ENCODE assay signal across 8 mouse cellular contexts in the genomic region with DNA sequence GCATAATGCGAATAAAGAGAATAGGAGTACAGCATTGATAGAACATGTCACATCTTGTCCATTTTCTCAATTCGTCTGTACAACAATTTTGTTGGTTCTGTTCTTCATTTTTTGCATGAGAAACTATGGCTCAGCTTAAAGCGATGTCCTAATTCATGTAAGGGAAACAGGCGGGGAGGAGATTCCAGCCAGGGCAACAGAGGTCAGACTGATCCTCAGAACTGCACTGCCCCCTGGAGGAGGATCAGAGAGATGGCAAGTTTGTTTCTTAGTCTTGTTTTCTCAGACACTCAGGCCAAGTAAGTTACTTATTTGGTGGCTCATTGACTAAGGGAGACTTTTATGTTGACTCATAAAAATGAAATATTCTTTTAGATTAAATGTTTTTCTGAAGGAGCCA.
A peak's percentile ranks its signal among the peaks of the same experiment; 100 is the strongest.
DNase-seq lines count a peak whose midpoint lies in the region; ATAC-seq and TF ChIP-seq lines count a peak whose summit lies in the region.
"Had no signal": no experiment of that assay in that cellular context is flagged by ENCODE, and none has a peak within 500 bp of the region (broad histone marks: within the 10 kb centered on the region; RNA-seq: fewer than 3 reads in every experiment).

No protein-coding gene starts in this region.

- TF ChIP-seq EP300 in liver, postnatal 0 days (IDR thresholded peaks at IDR 0.05; ENCODE audit: low read depth): no peak

- H3K27me3 ChIP-seq in midbrain, embryonic 10.5 days (ENCODE audit: low read depth, poor library complexity, severe bottlenecking): no peaks in the 10 kb centered on the region
- no peaks in the 10 kb centered on the region for H3K27me3 ChIP-seq in midbrain, embryonic 11.5 days (ENCODE audit: control insufficient read depth, insufficient read depth, low read length)
- H3K27me3 ChIP-seq in embryonic facial prominence, embryonic 10.5 days (replicated peaks; ENCODE audit: low read depth, poor library complexity, severe bottlenecking): no peaks in the 10 kb centered on the region
- no peaks in the 10 kb centered on the region for H3K27me3 ChIP-seq in liver, postnatal 0 days (ENCODE audit: insufficient read depth, low read length)
- H3K27me3 ChIP-seq: heart, embryonic 15.5 days had no signal

- DNase-seq in midbrain, embryonic 10.5 days (ENCODE audit: low spot score): peak; percentile 30
- DNase-seq in midbrain, embryonic 11.5 days (ENCODE audit: low spot score, missing footprints): no peak
- peak; percentile 83 for DNase-seq in R1 (ENCODE audit: low read depth, low spot score)
- DNase-seq in embryonic facial prominence, embryonic 10.5 days (ENCODE audit: low spot score): peak; percentile 56
- DNase-seq in liver, postnatal 0 days: peak; percentile 58
- DNase-seq in thymus, postnatal 36 days: peak; percentile 23 to 25
- no peak for DNase-seq in urinary bladder, postnatal 4 days (ENCODE audit: low spot score in 2 of 2)

- no peak overlapping the region for H3K4me3 ChIP-seq in midbrain, embryonic 10.5 days
- no peak overlapping the region for H3K4me3 ChIP-seq in midbrain, embryonic 11.5 days (ENCODE audit: low read depth, low read length)
- no peak overlapping the region for H3K4me3 ChIP-seq in embryonic facial prominence, embryonic 10.5 days
- H3K4me3 ChIP-seq in liver, postnatal 0 days (ENCODE audit: low read depth, low read length): no peak overlapping the region
- H3K4me3 ChIP-seq: heart, embryonic 15.5 days had no signal

- no peak overlapping the region for H3K27ac ChIP-seq in midbrain, embryonic 10.5 days (replicated peaks)
- no peak overlapping the region for H3K27ac ChIP-seq in midbrain, embryonic 11.5 days (ENCODE audit: low read depth, low read length)
- no peak overlapping the region for H3K27ac ChIP-seq in embryonic facial prominence, embryonic 10.5 days (replicated peaks)
- H3K27ac ChIP-seq in liver, postnatal 0 days (ENCODE audit: low read depth): no peak overlapping the region
- H3K27ac ChIP-seq: heart, embryonic 15.5 days had no signal

- ATAC-seq in midbrain, embryonic 11.5 days (ENCODE audit: low FRiP score): no peak
- ATAC-seq in liver, postnatal 0 days: no peak

- H3K36me3 ChIP-seq in midbrain, embryonic 10.5 days: no peaks in the 10 kb centered on the region
- no peaks in the 10 kb centered on the region for H3K36me3 ChIP-seq in midbrain, embryonic 11.5 days (ENCODE audit: control insufficient read depth, insufficient read depth, low read length)
- H3K36me3 ChIP-seq in embryonic facial prominence, embryonic 10.5 days (replicated peaks): no peaks in the 10 kb centered on the region
- H3K36me3 ChIP-seq in liver, postnatal 0 days (replicated peaks; ENCODE audit: insufficient read depth, low read length): no peaks in the 10 kb centered on the region
- H3K36me3 ChIP-seq: heart, embryonic 15.5 days had no signal

- H3K4me2 ChIP-seq in midbrain, embryonic 11.5 days: no peak overlapping the region
- H3K4me2 ChIP-seq in liver, postnatal 0 days (ENCODE audit: low read depth, low read length): no peak overlapping the region
- H3K4me2 ChIP-seq: heart, embryonic 15.5 days had no signal

- WGBS in midbrain, embryonic 10.5 days: 44% methylated on average over 4 of the region's 4 CpGs
- WGBS in midbrain, embryonic 11.5 days: 48% methylated on average over 4 of the region's 4 CpGs
- WGBS in embryonic facial prominence, embryonic 10.5 days: 45% methylated on average over 4 of the region's 4 CpGs
- 40% methylated on average over 4 of the region's 4 CpGs for WGBS in liver, postnatal 0 days (ENCODE audit: insufficient replicate concordance)

- H3K4me1 ChIP-seq in midbrain, embryonic 10.5 days: peaks cover 9% of the 10 kb centered on the region
- peaks cover 5% of the 10 kb centered on the region; the same call in 1 of the 2 replicates for H3K4me1 ChIP-seq in midbrain, embryonic 11.5 days (ENCODE audit: control insufficient read depth, insufficient read depth, low read length)
- peaks cover 17% of the 10 kb centered on the region for H3K4me1 ChIP-seq in embryonic facial prominence, embryonic 10.5 days
- no peaks in the 10 kb centered on the region for H3K4me1 ChIP-seq in liver, postnatal 0 days (ENCODE audit: insufficient read depth)

- no peak overlapping the region for H3K9ac ChIP-seq in midbrain, embryonic 11.5 days (ENCODE audit: low read length)
- H3K9ac ChIP-seq in liver, postnatal 0 days (replicated peaks): no peak overlapping the region
- H3K9ac ChIP-seq: heart, embryonic 15.5 days had no signal

- peak; percentile 80 for TF ChIP-seq CTCF in liver, postnatal 0 days (IDR thresholded peaks at IDR 0.05; ENCODE audit: low read depth)

- H3K9me3 ChIP-seq in midbrain, embryonic 10.5 days (replicated peaks): no peaks in the 10 kb centered on the region
- H3K9me3 ChIP-seq in midbrain, embryonic 11.5 days (ENCODE audit: control insufficient read depth, low read length): no peaks in the 10 kb centered on the region
- no peaks in the 10 kb centered on the region for H3K9me3 ChIP-seq in embryonic facial prominence, embryonic 10.5 days
- no peaks in the 10 kb centered on the region for H3K9me3 ChIP-seq in liver, postnatal 0 days (ENCODE audit: low read length)
- H3K9me3 ChIP-seq: heart, embryonic 15.5 days had no signal

Comparison
In these comparisons a context has a peak if more than half of its experiments do, and no peak if none do; other contexts are left out.
1. DNase-seq: peak in midbrain, embryonic 10.5 days (single experiment), R1 (single experiment), embryonic facial prominence, embryonic 10.5 days (single experiment), liver, postnatal 0 days (single experiment) and thymus, postnatal 36 days (2 of 2); none in midbrain, embryonic 11.5 days (single experiment) and urinary bladder, postnatal 4 days (0 of 2).